Mouse (Mus musculus): ENCODE data around the gene Mesp1.
"Not testable (repeated sequence)": the region's sequence is repeated elsewhere in the genome, so short reads cannot be mapped to it uniquely, and the experiment has no call there.

The Mesp1 gene

DNA sequence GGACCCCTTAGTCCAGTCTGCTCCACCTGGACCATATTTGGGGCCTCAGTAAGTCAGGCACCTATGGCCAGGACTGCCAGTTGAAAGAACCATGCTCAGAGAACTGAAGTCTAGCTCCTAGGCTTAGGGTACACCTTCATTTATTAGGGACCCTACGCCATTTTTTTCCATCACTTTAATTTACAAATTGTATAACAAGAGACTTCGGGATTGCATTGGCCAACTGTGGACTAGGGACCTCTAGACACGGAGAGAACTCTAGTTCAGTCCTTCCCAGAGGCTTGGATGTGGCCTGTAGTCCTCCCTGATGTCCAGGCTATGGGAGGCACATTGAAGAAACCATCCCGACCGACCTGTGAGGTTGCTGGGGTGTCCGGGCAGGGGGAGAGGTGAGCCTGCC, at the start of gene Mesp1:
TSS of gene Mesp1 (minus strand) at position 101 of the 400 bp plus-strand sequence.
- no peak for DNase-seq

GRCm38 (mm10) chr7:79842163-79842562, 48.6 kb upstream of the Mesp1 start:
- DNase-seq = peak; percentile 56

DNA sequence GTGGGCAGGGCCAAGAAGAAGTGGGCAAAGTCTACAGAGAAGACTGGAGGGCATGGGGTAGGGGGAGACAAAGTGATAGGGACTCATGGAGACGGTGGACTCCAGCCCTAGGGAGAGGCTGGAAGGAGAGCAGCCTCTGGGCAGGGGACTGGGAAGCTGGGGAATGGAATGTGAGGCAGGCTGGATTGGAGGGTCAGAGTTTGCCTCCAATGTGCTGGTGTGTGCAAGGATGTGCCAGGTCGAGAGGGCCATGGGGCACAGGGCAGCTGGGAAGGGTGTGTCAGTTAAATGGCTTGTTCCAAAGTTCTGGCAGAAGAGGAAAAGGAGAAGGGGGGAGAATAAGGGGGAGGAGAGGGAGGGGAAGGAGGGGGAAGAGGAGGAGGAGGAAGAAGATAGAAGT, 43.7 kb upstream of the Mesp1 start:
- no peak for DNase-seq

DNA sequence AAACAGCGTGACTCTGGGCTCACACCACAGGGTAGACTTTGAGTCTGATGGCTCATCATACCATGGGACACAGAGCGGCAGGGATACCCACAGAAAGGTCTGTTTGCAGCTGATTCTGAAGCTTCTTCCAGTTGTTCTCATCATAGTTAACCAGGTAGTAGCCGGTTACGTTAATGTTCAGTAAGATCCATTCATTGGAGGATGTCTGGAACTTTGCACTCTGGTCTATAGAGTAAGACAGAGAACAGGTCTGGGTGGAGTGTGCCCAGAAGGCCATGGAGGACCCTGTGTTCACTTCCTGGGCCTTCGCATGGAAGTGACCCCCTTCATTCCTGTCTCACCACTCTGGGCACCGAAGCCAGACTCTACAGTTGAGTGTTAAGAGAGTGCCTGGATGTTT, 41.6 kb upstream of the Mesp1 start:
- DNase-seq = no peak

GRCm38 (mm10) chr7:79832980-79833379, 39.4 kb upstream of the Mesp1 start:
- DNase-seq = no peak

DNA sequence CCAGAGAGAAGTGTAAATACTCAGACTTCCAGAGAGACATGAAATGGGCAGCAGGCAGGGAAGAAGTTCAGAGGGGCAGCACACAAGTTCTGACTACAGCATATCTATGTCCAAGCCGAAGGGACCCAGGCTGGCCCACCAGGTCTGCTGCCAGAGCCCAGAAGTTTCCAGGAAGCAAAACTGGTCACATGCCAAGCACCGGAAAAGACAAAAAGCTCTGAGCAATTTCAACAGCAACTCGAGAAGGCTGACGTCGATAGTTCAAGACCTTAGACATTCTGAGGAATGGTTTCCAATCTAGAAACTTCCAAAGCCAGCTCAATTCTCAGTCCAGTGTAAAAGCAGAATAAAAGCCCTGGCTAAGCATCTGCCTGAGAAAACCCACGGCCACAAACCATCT, 38.0 kb upstream of the Mesp1 start:
- no peak for DNase-seq

- no peak for DNase-seq
Measured at GRCm38 (mm10) chr7:79831145-79831544, 37.6 kb upstream of the Mesp1 start.

GRCm38 (mm10) chr7:79828341-79828740, 34.8 kb upstream of the Mesp1 start:
- no peak for DNase-seq

DNA sequence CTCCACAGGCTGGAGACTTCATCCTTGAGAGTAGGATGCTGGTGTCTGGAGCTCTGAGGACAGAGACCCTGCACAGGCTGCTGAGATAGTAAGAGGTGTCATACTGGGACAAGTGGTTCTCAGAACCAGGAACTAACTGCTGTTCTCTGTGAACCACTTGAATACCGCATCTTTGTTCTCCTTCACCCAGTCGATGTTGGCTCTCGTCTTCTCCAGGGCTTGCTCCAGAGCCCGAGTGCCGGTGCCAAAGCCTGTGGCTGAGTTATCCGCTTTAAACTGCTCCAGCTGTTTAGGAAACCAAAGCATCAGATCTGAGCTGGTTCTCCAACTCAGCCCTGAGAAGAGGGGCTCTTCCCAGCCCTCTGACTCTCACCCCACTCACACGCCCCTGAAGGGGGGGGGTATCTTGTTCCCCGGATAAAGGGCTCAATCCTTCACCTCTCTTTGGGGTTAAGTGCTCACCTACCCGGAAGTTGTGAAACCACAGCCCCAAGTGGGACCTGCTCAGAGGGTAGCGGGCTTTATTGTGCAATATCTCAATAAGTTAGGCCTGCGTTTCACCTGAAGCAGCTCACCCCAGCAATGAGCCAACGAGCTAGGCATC, 28.6 kb upstream of the Mesp1 start:
- no peak for DNase-seq

- DNase-seq = no peak
Measured at GRCm38 (mm10) chr7:79819996-79820395, 26.4 kb upstream of the Mesp1 start.

GRCm38 (mm10) chr7:79819515-79819914, 25.9 kb upstream of the Mesp1 start:
- no peak for DNase-seq

DNA sequence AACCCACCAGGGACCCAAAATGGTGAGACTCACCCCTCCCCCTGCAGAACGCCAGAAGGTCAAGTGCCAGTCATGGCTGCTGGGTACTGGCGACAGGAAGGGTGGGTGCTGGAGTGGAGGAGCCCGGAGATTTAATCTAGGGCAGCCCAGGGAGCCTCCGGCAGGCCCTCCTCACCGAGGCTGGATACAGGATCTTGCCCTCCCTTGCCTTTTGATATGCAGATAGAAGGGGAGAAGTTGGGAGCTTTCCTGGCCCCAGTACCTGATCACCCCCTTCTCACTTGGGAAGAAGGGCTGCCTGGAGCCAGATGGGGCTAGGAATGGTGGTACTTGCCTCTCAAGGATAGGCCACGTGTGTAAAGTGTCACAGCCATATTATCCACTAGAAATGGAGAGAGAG, 24.7 kb upstream of the Mesp1 start:
- DNase-seq = no peak

DNA sequence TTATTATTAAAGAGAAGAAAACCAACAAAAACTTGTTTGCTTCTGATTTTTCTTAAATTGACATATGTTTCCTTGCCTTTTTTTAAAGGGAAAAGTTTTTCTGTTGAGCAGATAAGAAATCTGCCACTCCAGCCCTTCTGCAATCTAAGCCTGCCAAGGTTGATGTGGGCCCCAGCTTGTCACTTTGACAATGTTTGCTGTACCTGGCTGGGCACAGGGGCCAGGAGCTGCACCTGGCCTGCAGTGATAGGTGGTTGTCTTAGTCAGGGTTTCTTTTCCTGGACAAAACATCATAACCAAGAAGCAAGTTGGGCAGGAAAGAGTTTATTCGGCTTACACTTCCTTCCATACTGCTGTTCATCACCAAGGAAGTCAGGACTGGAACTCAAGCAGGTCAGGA, 19.8 kb upstream of the Mesp1 start:
- DNase-seq = no peak

- DNase-seq = peak; percentile 66
Measured at GRCm38 (mm10) chr7:79810611-79811506, 17.3 kb upstream of the Mesp1 start, which contains the start of gene Mesp2. Gene Mesp2 (plus strand): TSS chr7:79810727.

GRCm38 (mm10) chr7:79808561-79808960, 15.0 kb upstream of the Mesp1 start:
- no peak for DNase-seq

DNA sequence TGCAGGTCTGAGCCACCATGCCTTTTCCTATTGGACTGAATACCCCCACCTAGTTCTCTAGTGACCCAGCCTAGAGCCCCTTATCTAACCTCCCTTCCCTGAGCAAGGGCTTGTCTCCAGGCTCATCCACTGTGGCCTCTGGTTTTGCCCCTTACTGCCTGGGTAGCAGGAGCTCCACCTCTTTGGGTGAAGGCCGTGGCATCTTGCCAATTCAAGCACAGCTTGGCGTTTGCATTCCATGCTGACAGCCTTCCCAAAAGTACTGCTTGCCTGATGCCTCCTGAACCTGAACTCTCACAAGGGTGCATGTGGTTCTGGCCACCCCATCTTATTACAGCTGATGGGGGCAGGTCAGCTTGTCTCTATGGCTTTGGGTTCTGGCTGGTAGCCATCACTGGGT, 10.3 kb upstream of the Mesp1 start:
- DNase-seq = no peak

GRCm38 (mm10) chr7:79802037-79802436, 8.4 kb upstream of the Mesp1 start:
- DNase-seq = no peak

GRCm38 (mm10) chr7:79801391-79801790, 7.8 kb upstream of the Mesp1 start:
- no peak for DNase-seq

- no peak for DNase-seq
Measured at GRCm38 (mm10) chr7:79800336-79800735, 6.7 kb upstream of the Mesp1 start.

DNA sequence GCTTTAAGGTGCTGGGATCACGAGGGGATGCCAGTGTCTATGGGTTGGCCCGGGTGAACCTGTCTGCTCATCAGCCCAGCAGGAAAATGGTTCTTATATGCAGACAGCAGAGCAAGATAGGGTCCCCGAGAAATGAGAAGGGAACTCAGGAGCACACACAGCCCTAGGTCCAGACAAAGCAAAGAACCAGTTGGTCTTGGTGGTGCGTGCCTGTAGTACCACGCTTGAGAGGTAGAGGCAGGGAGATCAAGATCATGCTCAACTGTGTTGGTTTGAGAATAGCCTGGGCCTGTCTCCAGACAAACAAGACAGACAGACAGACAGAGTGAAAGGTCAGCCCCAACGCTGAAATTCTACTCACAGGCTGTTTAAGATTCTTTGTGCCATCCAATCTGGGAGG, 5.9 kb upstream of the Mesp1 start:
- no peak for DNase-seq

DNA sequence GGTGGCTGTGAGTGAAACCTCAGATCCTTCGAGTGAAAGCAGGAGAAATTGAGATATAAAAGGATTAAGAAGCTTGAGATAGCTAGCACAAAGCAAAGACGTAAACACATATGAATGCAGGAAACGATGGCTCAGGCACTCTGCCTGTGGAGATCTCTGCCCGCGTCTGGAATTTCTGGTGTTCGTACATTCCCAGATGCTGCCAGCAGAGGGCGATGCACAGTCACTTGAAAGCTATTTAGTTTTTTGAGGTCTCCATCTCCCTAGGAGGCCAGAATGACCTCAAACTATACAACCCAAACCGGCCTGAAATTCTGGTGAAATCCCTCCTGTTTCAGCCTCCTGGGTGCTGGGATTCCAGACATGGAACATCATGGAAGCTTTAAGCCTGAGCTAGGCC, 5.5 kb upstream of the Mesp1 start:
- peak; percentile 65 for DNase-seq

DNA sequence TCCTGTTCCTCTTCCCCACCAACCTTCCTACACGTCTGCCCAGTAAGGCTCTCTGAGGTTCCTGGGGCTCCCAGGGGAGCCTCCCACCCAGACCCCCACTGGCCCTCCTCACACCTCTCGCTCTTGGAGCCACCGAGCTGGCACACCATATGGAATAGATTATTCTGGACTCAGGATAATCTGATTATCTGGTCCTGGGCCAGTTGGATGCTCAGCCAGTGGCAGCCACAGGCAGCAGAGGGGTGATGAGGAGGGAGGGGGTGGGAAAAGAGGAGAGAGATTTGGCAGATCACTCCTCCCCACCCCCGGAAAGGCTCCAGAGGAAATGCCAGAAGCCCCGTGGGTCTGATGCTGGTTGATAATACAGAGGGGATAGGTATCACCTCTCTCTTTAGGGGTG, 5.0 kb upstream of the Mesp1 start:
- DNase-seq = no peak

DNA sequence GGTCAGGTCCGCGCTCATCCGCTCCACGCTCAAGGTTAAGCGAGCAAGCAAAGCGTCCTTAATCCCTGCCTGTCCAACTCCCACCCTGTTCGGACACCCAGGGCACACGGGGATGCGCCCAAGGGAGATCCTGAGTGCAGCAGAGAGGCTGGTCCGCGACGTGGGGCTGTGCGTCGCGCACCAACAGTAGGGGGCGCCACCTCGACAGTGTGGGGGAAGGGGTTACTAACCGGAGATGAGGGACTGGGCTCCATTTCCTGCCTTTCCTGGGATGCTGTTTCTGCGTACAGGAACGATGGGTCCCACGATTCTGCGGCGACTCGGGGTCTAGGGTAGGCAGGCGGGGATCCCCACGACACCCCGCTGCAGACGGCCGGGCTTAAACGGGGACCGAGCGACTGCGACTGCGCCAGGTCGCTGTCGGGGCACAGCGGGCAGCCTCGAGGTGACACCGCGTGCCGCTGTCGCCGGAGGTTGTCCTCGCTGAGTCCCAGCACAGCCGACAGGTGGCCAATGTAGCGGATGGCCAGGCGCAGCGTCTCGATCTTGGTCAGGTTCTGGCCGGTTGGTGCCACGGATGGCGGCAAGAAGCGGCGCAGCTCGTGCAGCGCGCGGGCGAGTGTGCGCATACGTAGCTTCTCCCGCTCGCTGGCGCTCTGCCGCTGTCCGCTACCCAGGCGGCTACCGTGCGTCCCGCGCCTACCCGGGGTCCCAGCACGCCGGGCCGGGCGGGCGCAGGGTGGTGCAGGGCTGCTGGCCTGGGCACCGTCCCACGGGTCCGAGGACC, 760 bp downstream of the Mesp1 start:
- DNase-seq = peak; percentile 18

GRCm38 (mm10) chr7:79789812-79790211, 3.8 kb downstream of the Mesp1 start:
- not testable (repeated sequence) for DNase-seq
